Mouse (Mus musculus) myocyte (in vitro differentiated cells): ENCODE results near the gene Wdr63. TPM values are rescaled to one million over a fixed set of nuclear protein-coding genes. Genes with fewer than 3 reads are reported as not detected.

Source experiments
- H3K27me3 ChIP-seq: one replicate; pipeline ENCODE4 v1.6.1; 2011; ENCODE audit not compliant: control insufficient read depth, insufficient read depth, insufficient read length
- H3K36me3 ChIP-seq: one replicate; pipeline ENCODE4 v1.6.1; 2011; ENCODE audit not compliant: control insufficient read depth, insufficient read depth
- H3K4me2 ChIP-seq: one replicate; pipeline ENCODE4 v1.6.1; 2011; ENCODE audit warnings: low read depth, control low read depth
- H3K4me3 ChIP-seq: one replicate; pipeline ENCODE4 v1.5.1; 2011; ENCODE audit warnings: mild to moderate bottlenecking, control low read depth, moderate library complexity
- H3K79me2 ChIP-seq: one replicate; pipeline ENCODE4 v1.6.1; 2011; ENCODE audit not compliant: control insufficient read depth, insufficient read depth
- H3ac ChIP-seq: one replicate; pipeline ENCODE4 v1.6.1; 2011; ENCODE audit not compliant: control insufficient read depth, insufficient read length
- CEBPB ChIP-seq: IDR thresholded peaks from 2 replicates; pipeline ENCODE4 v1.6.1; 2011; ENCODE audit warnings: mild to moderate bottlenecking, moderate library complexity; ENCODE audit not compliant: poor library complexity, insufficient read depth, severe bottlenecking
- E2F4 ChIP-seq: IDR thresholded peaks from one replicate; pipeline ENCODE4 v1.6.1; 2011; ENCODE audit warnings: mild to moderate bottlenecking, control low read depth, moderate library complexity; ENCODE audit not compliant: insufficient read depth
- MAX ChIP-seq: IDR thresholded peaks from one replicate; pipeline ENCODE4 v1.6.1; 2011; ENCODE audit warnings: low read depth, mild to moderate bottlenecking, control low read depth
- MYOD1 ChIP-seq, 3 experiments: IDR thresholded peaks; one replicate each; pipeline ENCODE4 v1.6.1; 2011; ENCODE audit warnings: control low read depth in 2 of 3, low read depth in 2 of 3, mild to moderate bottlenecking in 2 of 3, moderate library complexity in 1 of 3; ENCODE audit not compliant: insufficient read length in 2 of 3, control insufficient read depth in 1 of 3
- MYOG ChIP-seq, 3 experiments: IDR thresholded peaks; one replicate each; pipeline ENCODE4 v1.6.1; 2011; ENCODE audit warnings: control low read depth in 2 of 3, low read depth in 2 of 3, mild to moderate bottlenecking in 2 of 3; ENCODE audit not compliant: insufficient read length in 2 of 3, control insufficient read depth in 1 of 3, insufficient read depth in 1 of 3
- POLR2A ChIP-seq: IDR thresholded peaks from one replicate; pipeline ENCODE4 v1.6.1; 2011; ENCODE audit warnings: low read depth, mild to moderate bottlenecking, control low read depth, moderate library complexity; ENCODE audit not compliant: insufficient read length
- POLR2AphosphoS2 ChIP-seq: IDR thresholded peaks from one replicate; pipeline ENCODE4 v1.6.1; 2011; ENCODE audit warnings: low read depth, control low read depth; ENCODE audit not compliant: insufficient read length
- REST ChIP-seq: IDR thresholded peaks from one replicate; pipeline ENCODE4 v1.6.1; 2011; ENCODE audit warnings: mild to moderate bottlenecking, control low read depth, moderate library complexity; ENCODE audit not compliant: insufficient read depth, insufficient read length
- SRF ChIP-seq: IDR thresholded peaks from one replicate; pipeline ENCODE4 v1.6.1; 2011; ENCODE audit warnings: low read depth; ENCODE audit not compliant: control insufficient read depth, insufficient read length
- TCF12 ChIP-seq: IDR thresholded peaks from one replicate; pipeline ENCODE4 v1.6.1; 2011; ENCODE audit warnings: mild to moderate bottlenecking, control low read depth; ENCODE audit not compliant: poor library complexity, insufficient read depth, severe bottlenecking
- TCF3 ChIP-seq: IDR thresholded peaks from one replicate; pipeline ENCODE4 v1.6.1; 2011; ENCODE audit warnings: low read depth, control low read depth; ENCODE audit not compliant: insufficient read length
- USF1 ChIP-seq: IDR thresholded peaks from one replicate; pipeline ENCODE4 v1.6.1; 2011; ENCODE audit warnings: low read depth, mild to moderate bottlenecking, control low read depth, moderate library complexity
- polyA plus RNA-seq: library from polyadenylated mRNA; unstranded; fragments of >200 nt; fragmentation: generic; extraction: Trizol; gene quantifications from one replicate; pipeline ENCODE4 v1.2.1, GENCODE M21; 2012; ENCODE audit warnings: missing spikeins

Gene Wdr63
- 0.10 TPM for polyA plus RNA-seq

DNA sequence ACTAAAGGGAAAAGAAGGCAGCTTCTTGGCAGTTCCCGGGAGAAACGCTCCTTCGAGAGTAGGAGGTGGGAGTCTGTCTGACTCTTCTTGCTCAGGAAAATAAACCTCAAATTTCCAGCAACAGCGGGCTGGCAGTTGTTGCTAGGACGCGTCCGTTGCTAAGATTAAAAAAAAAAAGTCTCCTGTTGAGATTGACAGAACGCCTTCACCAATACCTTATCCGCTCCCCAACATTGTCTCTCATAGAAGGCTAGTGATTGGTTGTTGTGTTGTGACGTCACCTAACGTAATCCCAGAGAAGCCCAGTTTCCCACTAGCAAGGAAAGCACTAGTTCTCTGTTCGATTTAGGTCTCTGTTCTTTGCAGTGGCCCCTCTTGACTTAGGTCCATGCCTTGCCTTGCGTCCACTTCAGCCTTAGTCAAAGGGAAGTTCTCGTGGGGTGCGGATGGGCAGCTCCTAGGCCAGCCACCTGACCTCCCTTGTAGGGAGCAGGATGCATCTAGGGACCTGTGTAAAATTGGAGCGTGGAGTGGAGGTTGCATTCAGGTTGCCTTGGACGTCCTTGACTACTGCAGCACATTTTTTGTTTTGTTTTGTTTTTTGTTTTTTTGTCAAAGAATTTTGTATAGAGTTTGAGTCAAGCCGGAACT lies at the start of gene Wdr63:
Wdr63 (minus strand) TSS at position 210 of the 651 bp plus-strand sequence.
- H3K4me2 ChIP-seq: peak within 1 kb of the TSS; percentile 93
- no peaks in the 10 kb centered on the region for H3K36me3 ChIP-seq
- TF ChIP-seq POLR2A: no peak
- TF ChIP-seq REST: no peak
- H3K79me2 ChIP-seq: no peaks in the 10 kb centered on the region
- no peaks in the 10 kb centered on the region for H3K27me3 ChIP-seq
- H3K4me3 ChIP-seq: peak within 1 kb of the TSS; percentile 16
- H3ac ChIP-seq: no peak within 1 kb of the TSS

DNA sequence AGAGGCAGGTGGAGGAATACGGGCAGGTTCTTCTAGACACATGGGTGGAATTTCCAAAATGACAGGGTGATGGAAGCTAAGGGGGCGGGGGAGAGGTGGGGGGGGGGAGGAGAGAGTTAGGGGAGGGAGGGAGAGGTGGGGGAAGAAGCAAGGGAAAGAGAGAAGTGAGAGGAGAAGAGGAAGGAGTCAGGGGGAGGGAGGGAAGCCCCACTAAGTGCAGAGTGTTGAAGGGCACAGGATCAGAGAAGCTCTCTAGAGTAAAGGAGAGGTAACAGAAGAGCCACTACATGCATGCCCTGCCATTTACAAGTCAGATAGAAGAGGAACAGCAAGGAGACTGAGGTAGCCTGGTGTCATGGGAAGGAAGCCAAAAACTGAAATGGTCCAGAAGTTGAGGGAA lies 48.9 kb upstream of the Wdr63 start:
- TF ChIP-seq REST (no peak), TCF12 (no peak), MAX (no peak), TCF3 (no peak), MYOD1 (IDR thresholded peaks at IDR 0.05; ENCODE audit: control insufficient read depth in 1 of 3, insufficient read length in 2 of 3, low read depth in 2 of 3) (no peak), CEBPB (no peak), MYOG (IDR thresholded peaks at IDR 0.05; ENCODE audit: control insufficient read depth in 1 of 3, insufficient read depth in 1 of 3, insufficient read length in 2 of 3, low read depth in 2 of 3) (no peak), USF1 (no peak), POLR2AphosphoS2 (no peak), SRF (no peak), POLR2A (no peak)
- Histone ChIP-seq H3K27me3 (no peaks in the 10 kb centered on the region), H3K4me2 (no peak overlapping the region), H3ac (no peak overlapping the region), H3K36me3 (no peaks in the 10 kb centered on the region), H3K79me2 (no peaks in the 10 kb centered on the region), H3K4me3 (no peak overlapping the region)

DNA sequence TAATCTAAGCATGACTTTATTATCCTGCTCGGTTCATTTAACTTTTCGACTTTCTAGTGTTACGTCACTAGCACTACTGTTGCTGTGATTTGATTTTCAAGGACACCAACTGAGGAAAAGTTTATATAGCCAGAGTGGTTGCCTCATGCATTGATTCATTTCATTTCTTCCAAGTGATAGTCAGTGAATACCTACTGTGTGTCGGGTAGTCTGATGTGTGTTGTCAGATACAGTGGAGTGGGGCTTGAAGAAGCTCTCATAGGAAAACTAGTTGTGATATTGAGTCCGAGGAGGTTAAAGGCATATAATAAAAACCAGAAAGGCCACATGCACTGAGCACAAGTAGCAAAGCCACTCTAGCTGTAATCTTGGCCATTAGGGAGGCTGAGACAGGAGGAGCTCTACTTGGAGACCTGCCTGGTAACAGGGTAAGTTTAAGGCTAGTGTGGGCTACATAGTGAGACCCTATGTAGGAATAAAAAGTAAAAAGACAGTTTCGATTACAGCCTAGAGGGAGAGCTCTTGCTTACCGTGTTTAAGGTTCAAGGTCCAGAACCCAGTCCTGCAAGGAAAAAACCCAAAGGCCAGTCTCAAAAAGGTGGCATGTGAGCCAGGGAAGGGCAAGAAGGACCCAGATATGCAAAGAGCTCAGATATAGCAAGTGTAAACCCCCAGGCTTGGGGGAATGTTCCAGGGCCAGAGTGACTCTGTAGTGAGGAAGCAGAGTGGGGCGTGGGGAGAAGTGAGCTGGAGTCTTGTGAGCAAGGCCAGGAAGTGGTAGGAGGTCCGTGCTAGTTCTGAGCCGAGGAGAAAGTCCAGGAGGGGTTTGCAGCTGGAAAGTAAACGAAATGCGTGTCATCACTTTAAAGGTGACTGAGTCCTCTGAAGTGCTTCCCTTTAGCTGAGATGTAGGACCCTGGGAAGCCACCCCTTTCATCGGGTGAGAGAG lies 48.0 kb upstream of the Wdr63 start:
- Histone ChIP-seq H3K36me3 (no peaks in the 10 kb centered on the region), H3K27me3 (no peaks in the 10 kb centered on the region), H3ac (no peak overlapping the region), H3K4me2 (no peak overlapping the region), H3K79me2 (no peaks in the 10 kb centered on the region), H3K4me3 (no peak overlapping the region)
- no peak for TF ChIP-seq REST
- no peak for TF ChIP-seq MYOD1 (IDR thresholded peaks at IDR 0.05; ENCODE audit: control insufficient read depth in 1 of 3, insufficient read length in 2 of 3, low read depth in 2 of 3)
- no peak for TF ChIP-seq CEBPB
- TF ChIP-seq TCF3: no peak
- TF ChIP-seq POLR2AphosphoS2: no peak
- TF ChIP-seq POLR2A: no peak
- TF ChIP-seq USF1: no peak
- no peak for TF ChIP-seq TCF12
- no peak for TF ChIP-seq MAX
- no peak for TF ChIP-seq MYOG (IDR thresholded peaks at IDR 0.05; ENCODE audit: control insufficient read depth in 1 of 3, insufficient read depth in 1 of 3, insufficient read length in 2 of 3, low read depth in 2 of 3)
- TF ChIP-seq E2F4: no peak
- no peak for TF ChIP-seq SRF

DNA sequence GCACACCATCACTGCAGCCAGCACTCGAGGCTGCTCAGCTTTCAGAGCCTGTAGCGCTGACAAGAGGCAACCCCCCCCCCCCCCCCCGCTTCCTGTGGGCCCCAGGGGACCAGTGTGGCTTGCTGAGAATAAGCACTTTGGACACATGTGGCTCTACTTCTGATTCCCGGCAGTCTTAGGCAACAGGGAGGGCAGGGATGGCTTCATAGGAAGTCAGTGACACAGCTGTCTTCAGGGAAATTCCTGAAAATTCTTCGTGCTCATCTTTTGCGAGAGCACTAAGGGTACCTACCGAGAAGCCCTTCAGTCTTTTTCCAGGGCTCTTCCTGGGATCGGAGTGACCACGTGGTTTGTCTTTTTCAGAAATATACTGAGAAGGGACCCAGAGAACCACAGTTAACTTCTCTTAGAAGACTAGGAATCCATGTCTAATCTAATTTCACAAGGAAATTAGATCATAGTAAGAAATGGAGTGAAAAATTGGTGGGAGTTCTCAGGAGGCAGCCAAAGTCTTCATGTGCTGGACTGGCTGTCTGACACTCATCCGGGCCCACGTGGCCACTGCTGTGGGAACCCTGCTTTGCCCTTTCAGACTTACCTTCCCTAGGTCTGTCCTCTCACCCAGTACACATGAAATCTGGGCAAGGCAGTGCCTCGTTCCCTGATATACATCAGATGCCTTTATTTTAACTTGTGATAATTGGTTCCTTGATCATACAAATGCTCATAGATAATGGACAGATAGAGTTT lies 46.1 kb upstream of the Wdr63 start:
- Histone ChIP-seq H3K4me2 (peak overlapping the region; percentile 53), H3ac (no peak overlapping the region), H3K79me2 (no peaks in the 10 kb centered on the region), H3K36me3 (no peaks in the 10 kb centered on the region), H3K27me3 (peaks cover 5% of the 10 kb centered on the region), H3K4me3 (no peak overlapping the region)
- peak; percentile 3 for TF ChIP-seq USF1
- TF ChIP-seq POLR2AphosphoS2: no peak
- no peak for TF ChIP-seq POLR2A
- no peak for TF ChIP-seq TCF3
- TF ChIP-seq SRF: no peak
